Mouse (Mus musculus): Measurements from ENCODE around the gene Trappc6b.

Gene Trappc6b

GRCm38 (mm10) chr12:59055196-59055850 is 5.9 kb downstream of the Trappc6b start:
- DNase-seq (ENCODE audit: low spot score) = no peak

GRCm38 (mm10) chr12:59053976-59054375 is 7.3 kb downstream of the Trappc6b start:
- no peak for DNase-seq (ENCODE audit: low spot score)

GRCm38 (mm10) chr12:59053166-59053565 is 8.1 kb downstream of the Trappc6b start:
- DNase-seq (ENCODE audit: low spot score) = no peak

- DNase-seq (ENCODE audit: low spot score) = no peak
Observed at GRCm38 (mm10) chr12:59052470-59052869, 8.8 kb downstream of the Trappc6b start.

- DNase-seq (ENCODE audit: low spot score) = no peak
Observed at GRCm38 (mm10) chr12:59040851-59041250, 20.4 kb downstream of the Trappc6b start.

- no peak for DNase-seq (ENCODE audit: low spot score)
Observed at GRCm38 (mm10) chr12:59039971-59040844, 21.1 kb downstream of the Trappc6b start.

GRCm38 (mm10) chr12:59039162-59039970 is 21.9 kb downstream of the Trappc6b start:
- DNase-seq (ENCODE audit: low spot score) = no peak

GRCm38 (mm10) chr12:59032101-59032500 is 29.2 kb downstream of the Trappc6b start:
- DNase-seq (ENCODE audit: low spot score) = no peak

- DNase-seq (ENCODE audit: low spot score) = no peak
Observed at GRCm38 (mm10) chr12:59021306-59021705, 40.0 kb downstream of the Trappc6b start.

- DNase-seq (ENCODE audit: low spot score) = no peak
Observed at GRCm38 (mm10) chr12:59019891-59020290, 41.4 kb downstream of the Trappc6b start.

GRCm38 (mm10) chr12:59017970-59018369 is 43.3 kb downstream of the Trappc6b start:
- no peak for DNase-seq (ENCODE audit: low spot score)

- DNase-seq (ENCODE audit: low spot score) = peak; percentile 90
Observed at GRCm38 (mm10) chr12:59013234-59013633, 48.0 kb downstream of the Trappc6b start, which contains the start of gene Gemin2. Gemin2 (plus strand) TSS chr12:59013393.

GRCm38 (mm10) chr12:59012710-59013091 is 48.6 kb downstream of the Trappc6b start:
- no peak for DNase-seq (ENCODE audit: low spot score)

GRCm38 (mm10) chr12:59011844-59012709 is 49.2 kb downstream of the Trappc6b start, which contains the start of gene Sec23a:
Sec23a (minus strand) TSS chr12:59012017.
- peak; percentile 98 for DNase-seq (ENCODE audit: low spot score)

GRCm38 (mm10) chr12:59011275-59011843 is 49.9 kb downstream of the Trappc6b start:
- DNase-seq (ENCODE audit: low spot score) = no peak

GRCm38 (mm10) chr12:59010482-59010881 is 50.8 kb downstream of the Trappc6b start:
- no peak for DNase-seq (ENCODE audit: low spot score)

All from left cerebral cortex, adult 11 months (tissue).